Mouse (Mus musculus): Measurements from ENCODE around the gene Ltbp1. TPM values are rescaled to one million over a fixed set of nuclear protein-coding genes. Genes with fewer than 3 reads are reported as not detected.
A peak's percentile ranks its signal among the peaks of the same experiment; 100 is the strongest.

The Ltbp1 gene
- 174 TPM for polyA plus RNA-seq (2021)

DNA sequence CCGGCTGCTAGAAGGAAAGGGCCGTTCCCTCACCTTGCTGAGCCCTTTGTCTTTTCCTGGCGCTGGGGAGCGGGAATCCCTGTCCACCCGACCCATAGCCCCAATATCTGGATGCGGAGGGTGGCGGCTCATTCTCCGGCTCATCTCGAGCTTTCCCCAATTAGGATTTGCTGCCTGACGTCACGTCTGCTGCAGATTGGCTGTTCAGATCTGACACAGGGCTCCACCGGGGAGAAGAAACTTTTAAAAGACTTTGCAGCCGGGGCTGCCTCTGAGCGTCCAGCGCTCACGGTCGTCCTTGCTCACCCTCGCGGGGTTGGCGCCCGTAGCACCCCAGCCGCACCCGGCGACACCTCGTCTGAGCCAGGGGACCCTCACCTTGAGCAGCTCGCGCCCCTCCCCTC lies at the start of gene Ltbp1:
Gene Ltbp1 (plus strand): TSS at position 288 of the 404 bp plus-strand sequence.
- ChIA-PET CTCF (interaction anchor here (0.7 to 4.4 kb wide), 15 partner anchors 11 to 272 kb away, joined by 3 to 34 read pairs (median 4); no protein-coding TSS in a partner anchor), POLR2A (interaction anchor here (1.3 to 1.5 kb wide), 2 partner anchors 11 to 196 kb away, joined by 3 read pairs; no protein-coding TSS in a partner anchor)
- TF ChIP-seq CTCF (IDR thresholded peaks at IDR 0.05) = no peak
- no peak for DNase-seq (ENCODE audit: low read depth, low spot score)
- H3K27me3 ChIP-seq = no peaks in the 10 kb centered on the region
- in situ Hi-C loops (cut with MboI; ENCODE audit: low pct_unique_long_range_greater_than_20kb) = loop anchor here (10.0 kb wide), 1 partner anchor 270 kb away; no protein-coding TSS in a partner anchor
- peak; percentile 84 for ATAC-seq

DNA sequence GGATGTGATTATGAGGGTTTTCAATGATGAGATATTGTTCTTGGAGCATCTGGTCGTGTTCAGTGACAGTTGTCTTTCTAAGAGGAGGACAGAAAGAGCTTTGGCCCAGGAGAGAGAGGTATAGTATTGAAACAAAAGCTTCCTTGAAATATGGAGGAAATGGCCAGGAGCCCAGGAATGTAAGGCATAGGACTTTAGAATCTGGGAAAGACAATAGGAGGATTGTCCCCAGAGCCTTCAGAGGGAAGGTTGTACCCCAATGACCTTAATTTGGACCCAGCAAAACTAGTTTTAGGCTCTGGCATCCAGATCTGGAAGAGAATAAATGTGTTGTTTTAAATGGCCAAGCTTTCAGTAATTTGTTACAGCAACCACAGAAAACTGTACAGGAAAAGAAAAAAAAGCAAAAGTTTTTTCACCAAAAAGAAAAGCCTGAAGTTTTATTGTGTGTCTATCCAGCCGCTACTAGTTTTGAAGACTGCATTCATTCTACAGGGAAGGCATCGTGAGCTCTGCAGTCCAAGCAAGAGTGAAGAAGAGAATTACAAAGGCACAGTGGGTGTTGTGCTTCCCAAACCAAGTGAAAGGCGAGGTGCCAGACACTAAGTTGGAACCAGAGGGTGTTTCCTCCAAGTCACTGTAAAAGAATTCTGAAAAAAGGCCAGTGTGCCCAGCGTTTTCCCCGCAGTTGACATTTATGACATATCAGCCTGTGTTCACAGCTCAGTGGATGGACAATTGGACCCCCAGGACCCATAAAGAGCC lies 45.7 kb upstream of the Ltbp1 start:
- no peak for ATAC-seq
- ChIA-PET CTCF (interaction anchor here (1.0 to 1.5 kb wide), 3 partner anchors 9 to 13 kb away, joined by 3 to 6 read pairs (median 3); no protein-coding TSS in a partner anchor), POLR2A (interaction anchor here (0.5 kb wide), 1 partner anchor 79 kb away, joined by 5 read pairs; no protein-coding TSS in a partner anchor)
- no peaks in the 10 kb centered on the region for H3K27me3 ChIP-seq
- TF ChIP-seq CTCF (IDR thresholded peaks at IDR 0.05) = no peak
- no peak for DNase-seq (ENCODE audit: low read depth, low spot score)
- in situ Hi-C loops (cut with MboI; ENCODE audit: low pct_unique_long_range_greater_than_20kb) = no loop called here

DNA sequence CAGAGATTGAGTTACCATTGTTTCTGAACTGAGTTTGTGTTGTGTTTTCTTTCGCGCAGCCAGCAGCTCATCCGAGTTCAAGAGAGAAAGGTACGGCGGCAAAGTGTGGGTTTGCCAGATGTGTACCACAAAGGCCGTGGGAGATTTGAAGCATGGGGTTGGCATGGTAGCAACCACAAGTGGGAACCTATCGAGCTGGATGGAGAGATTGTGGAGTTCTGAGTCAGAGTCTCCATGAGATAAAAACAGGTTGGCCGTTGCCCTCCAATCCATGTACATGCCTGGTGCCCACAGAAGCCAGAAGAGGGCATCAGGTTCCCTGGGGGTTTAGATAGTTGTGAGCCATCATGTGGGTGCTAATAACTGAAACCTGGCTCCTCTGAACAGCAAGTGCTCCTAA lies 42.1 kb upstream of the Ltbp1 start:
- ChIA-PET CTCF (no interaction called here), POLR2A (no interaction called here)
- in situ Hi-C loops (cut with MboI; ENCODE audit: low pct_unique_long_range_greater_than_20kb) = no loop called here

GRCm38 (mm10) chr17:74963861-74964260 lies 41.5 kb upstream of the Ltbp1 start:
- POLR2A ChIA-PET = no interaction called here
- H3K27me3 ChIP-seq = no peaks in the 10 kb centered on the region
- no peak for TF ChIP-seq CTCF (IDR thresholded peaks at IDR 0.05)
- CTCF ChIA-PET = no interaction called here
- in situ Hi-C loops (cut with MboI; ENCODE audit: low pct_unique_long_range_greater_than_20kb) = no loop called here
- ATAC-seq (no peak), DNase-seq (ENCODE audit: low read depth, low spot score) (no peak)

More for the DNA sequence above, 42.1 kb upstream of the Ltbp1 start:
- no peak for ATAC-seq
- no peaks in the 10 kb centered on the region for H3K27me3 ChIP-seq
- no peak for TF ChIP-seq CTCF (IDR thresholded peaks at IDR 0.05)
- DNase-seq (ENCODE audit: low read depth, low spot score) = no peak

DNA sequence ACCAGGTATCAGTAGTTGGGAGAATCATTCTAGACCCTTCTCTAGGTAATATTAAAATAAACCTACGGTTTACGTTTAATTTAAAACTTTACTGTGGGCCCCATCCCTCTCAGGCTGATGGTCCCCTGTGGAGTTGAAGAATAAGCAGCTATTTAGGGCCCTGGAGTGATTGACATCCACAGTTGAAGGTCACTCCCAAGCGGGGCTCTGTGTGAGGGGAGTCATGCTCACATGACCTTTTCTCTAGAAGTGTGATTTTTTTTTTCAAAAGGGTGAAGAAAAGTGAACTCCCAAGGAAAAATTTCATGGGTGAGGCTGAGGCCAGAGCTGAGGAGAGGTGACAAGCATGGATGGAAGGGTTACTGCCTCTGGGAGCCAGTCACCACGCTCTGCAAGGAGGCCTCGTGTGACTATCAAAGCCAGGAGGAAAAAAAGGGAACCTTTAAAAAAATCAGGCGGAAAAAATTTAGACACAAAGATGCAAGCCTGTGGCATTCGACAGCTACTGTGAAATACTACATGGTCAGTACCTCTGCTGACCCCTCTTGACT lies 38.0 kb upstream of the Ltbp1 start:
- in situ Hi-C loops (cut with MboI; ENCODE audit: low pct_unique_long_range_greater_than_20kb) = no loop called here

GRCm38 (mm10) chr17:74968152-74968712 lies 37.1 kb upstream of the Ltbp1 start:
- ChIA-PET POLR2A (no interaction called here), CTCF (no interaction called here)
- ATAC-seq = no peak
- no peak for DNase-seq (ENCODE audit: low read depth, low spot score)
- H3K27me3 ChIP-seq = no peaks in the 10 kb centered on the region
- TF ChIP-seq CTCF (IDR thresholded peaks at IDR 0.05) = no peak
- in situ Hi-C loops (cut with MboI; ENCODE audit: low pct_unique_long_range_greater_than_20kb) = no loop called here

More for the DNA sequence above, 38.0 kb upstream of the Ltbp1 start:
- ChIA-PET POLR2A (no interaction called here), CTCF (no interaction called here)
- no peak for ATAC-seq
- H3K27me3 ChIP-seq = no peaks in the 10 kb centered on the region
- no peak for DNase-seq (ENCODE audit: low read depth, low spot score)
- TF ChIP-seq CTCF (IDR thresholded peaks at IDR 0.05) = no peak

- CTCF ChIA-PET = interaction anchor here (0.8 kb wide), 1 partner anchor 9 kb away, joined by 3 read pairs; no protein-coding TSS in a partner anchor
- ATAC-seq (no peak), DNase-seq (ENCODE audit: low read depth, low spot score) (no peak)
- no peaks in the 10 kb centered on the region for H3K27me3 ChIP-seq
- POLR2A ChIA-PET = no interaction called here
- in situ Hi-C loops (cut with MboI; ENCODE audit: low pct_unique_long_range_greater_than_20kb) = no loop called here
- TF ChIP-seq CTCF (IDR thresholded peaks at IDR 0.05) = no peak
Observed at GRCm38 (mm10) chr17:74968738-74969271, 36.6 kb upstream of the Ltbp1 start.

GRCm38 (mm10) chr17:74975192-74975591 lies 30.2 kb upstream of the Ltbp1 start:
- DNase-seq (ENCODE audit: low read depth, low spot score) = no peak
- no peak for ATAC-seq
- ChIA-PET POLR2A (no interaction called here), CTCF (no interaction called here)
- H3K27me3 ChIP-seq = no peaks in the 10 kb centered on the region
- TF ChIP-seq CTCF (IDR thresholded peaks at IDR 0.05) = no peak
- in situ Hi-C loops (cut with MboI; ENCODE audit: low pct_unique_long_range_greater_than_20kb) = no loop called here

- H3K27me3 ChIP-seq = no peaks in the 10 kb centered on the region
Observed at GRCm38 (mm10) chr17:74976167-74976985, 29.0 kb upstream of the Ltbp1 start.

GRCm38 (mm10) chr17:74979767-74980166 lies 25.6 kb upstream of the Ltbp1 start:
- ChIA-PET CTCF (no interaction called here), POLR2A (no interaction called here)
- ATAC-seq (no peak), DNase-seq (ENCODE audit: low read depth, low spot score) (no peak)
- no peaks in the 10 kb centered on the region for H3K27me3 ChIP-seq
- in situ Hi-C loops (cut with MboI; ENCODE audit: low pct_unique_long_range_greater_than_20kb) = no loop called here
- TF ChIP-seq CTCF (IDR thresholded peaks at IDR 0.05) = no peak

More at GRCm38 (mm10) chr17:74976167-74976985, 29.0 kb upstream of the Ltbp1 start:
- DNase-seq (ENCODE audit: low read depth, low spot score) (no peak), ATAC-seq (no peak)
- no peak for TF ChIP-seq CTCF (IDR thresholded peaks at IDR 0.05)
- ChIA-PET CTCF (no interaction called here), POLR2A (interaction anchor here (0.7 kb wide), 1 partner anchor 131 kb away, joined by 3 read pairs; no protein-coding TSS in a partner anchor)
- in situ Hi-C loops (cut with MboI; ENCODE audit: low pct_unique_long_range_greater_than_20kb) = no loop called here

All from Patski (cell line).